30 mouse cellular contexts compared by ENCODE assay signal in the genomic region with DNA sequence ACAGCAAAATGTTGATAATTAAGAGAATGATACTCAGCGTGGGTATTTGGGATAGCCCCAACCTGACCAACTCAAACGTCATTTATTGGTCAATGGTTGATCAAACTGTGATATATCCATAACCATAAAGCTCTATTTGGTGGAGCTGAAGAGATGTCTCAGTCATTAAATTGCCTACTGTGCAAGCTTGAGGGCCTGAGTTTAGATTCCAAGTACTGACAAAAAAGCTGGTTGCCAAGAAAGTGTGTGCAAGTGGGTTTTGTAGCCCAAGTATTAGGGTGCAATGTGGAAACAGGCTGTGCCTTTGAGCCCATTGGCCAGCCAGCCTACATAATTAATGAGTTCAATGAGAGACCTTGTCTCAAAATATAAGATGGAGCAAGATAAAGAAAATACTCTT. TPM values are rescaled to one million over a fixed set of nuclear protein-coding genes. Genes with fewer than 3 reads are reported as not detected.
"Had no signal": no experiment of that assay in that cellular context is flagged by ENCODE, and none has a peak within 500 bp of the region (broad histone marks: within the 10 kb centered on the region; RNA-seq: fewer than 3 reads in every experiment).

No protein-coding gene starts in this region.

- ATAC-seq: forebrain, embryonic 13.5 days; forebrain, embryonic 14.5 days; forebrain, embryonic 15.5 days; forebrain, embryonic 16.5 days; forebrain, postnatal 0 days had no signal

- DNase-seq: cerebellum, adult 2 months; cerebellum, adult 8-10 months; cerebellum, adult 9-10 months; cerebellum, adult 9-11 months; cerebellum, postnatal 10 days; cerebellum, postnatal 14 days; cerebellum, postnatal 25 days; cerebellum, postnatal 36 days; embryo, embryonic 11 days; forebrain, postnatal 0 days; gastrocnemius, adult 2 months; gastrocnemius, postnatal 14 days; gastrocnemius, postnatal 25 days; gastrocnemius, postnatal 36 days; heart, adult 18-20 months; heart, adult 2 months had no signal

- H3K9ac ChIP-seq: embryonic facial prominence, embryonic 12.5 days; embryonic facial prominence, embryonic 13.5 days; embryonic facial prominence, embryonic 15.5 days; forebrain, embryonic 12.5 days; forebrain, embryonic 13.5 days; forebrain, embryonic 15.5 days; forebrain, postnatal 0 days had no signal

- H3K27ac ChIP-seq: embryonic facial prominence, embryonic 10.5 days; embryonic facial prominence, embryonic 12.5 days; embryonic facial prominence, embryonic 13.5 days; embryonic facial prominence, embryonic 15.5 days; forebrain, embryonic 10.5 days; forebrain, embryonic 12.5 days; forebrain, embryonic 13.5 days; forebrain, embryonic 15.5 days; gastrocnemius, adult 2 months; heart, adult 2 months; heart, embryonic 10.5 days had no signal

- H3K4me3 ChIP-seq: embryonic facial prominence, embryonic 12.5 days; embryonic facial prominence, embryonic 13.5 days; embryonic facial prominence, embryonic 15.5 days; erythroblast, embryonic 14.5 days; forebrain, embryonic 10.5 days; forebrain, embryonic 12.5 days; forebrain, embryonic 13.5 days; forebrain, embryonic 15.5 days; gastrocnemius, adult 2 months; heart, adult 2 months; heart, embryonic 10.5 days had no signal

- H3K27me3 ChIP-seq: embryonic facial prominence, embryonic 12.5 days; embryonic facial prominence, embryonic 13.5 days; embryonic facial prominence, embryonic 15.5 days; forebrain, embryonic 12.5 days; forebrain, embryonic 13.5 days; forebrain, embryonic 15.5 days had no signal

- H3K36me3 ChIP-seq: embryonic facial prominence, embryonic 12.5 days; embryonic facial prominence, embryonic 13.5 days; embryonic facial prominence, embryonic 15.5 days; forebrain, embryonic 10.5 days; forebrain, embryonic 12.5 days; forebrain, embryonic 15.5 days; heart, embryonic 10.5 days had no signal

- H3K9me3 ChIP-seq: embryonic facial prominence, embryonic 10.5 days; embryonic facial prominence, embryonic 12.5 days; embryonic facial prominence, embryonic 13.5 days; embryonic facial prominence, embryonic 15.5 days; forebrain, embryonic 10.5 days; forebrain, embryonic 12.5 days; forebrain, embryonic 13.5 days; forebrain, embryonic 15.5 days; heart, embryonic 10.5 days had no signal

- H3K4me2 ChIP-seq: embryonic facial prominence, embryonic 12.5 days; embryonic facial prominence, embryonic 13.5 days; embryonic facial prominence, embryonic 15.5 days; forebrain, embryonic 12.5 days; forebrain, embryonic 13.5 days; forebrain, embryonic 15.5 days had no signal

RNA-seq across cellular contexts. Expression of a gene that starts 48.9 kb away (rescaled TPM):
- total RNA-seq: common myeloid progenitor, adult 5-6 weeks; granulocyte monocyte progenitor cell, adult 5-6 weeks had no signal
- polyA plus RNA-seq: erythroblast, embryonic 14.5 days had no signal

RNA-seq across cellular contexts. Expression of a gene that starts 49.1 kb away (rescaled TPM):
- total RNA-seq: common myeloid progenitor, adult 5-6 weeks; granulocyte monocyte progenitor cell, adult 5-6 weeks had no signal
- polyA plus RNA-seq: erythroblast, embryonic 14.5 days had no signal
